9 mouse cellular contexts compared by ENCODE assay signal in genomic region chr10:69536372-69537075, GRCm38 (mm10).
A peak's percentile ranks its signal among the peaks of the same experiment; 100 is the strongest.
DNase-seq lines count a peak whose midpoint lies in the region; ATAC-seq and TF ChIP-seq lines count a peak whose summit lies in the region.
"Had no signal": no experiment of that assay in that cellular context is flagged by ENCODE, and none has a peak within 500 bp of the region (broad histone marks: within the 10 kb centered on the region; RNA-seq: fewer than 3 reads in every experiment).

No protein-coding gene starts in this region.

- H3K4me1 ChIP-seq in embryonic facial prominence, embryonic 11.5 days (ENCODE audit: control insufficient read depth, insufficient read depth, low read length) = no peaks in the 10 kb centered on the region
- H3K4me1 ChIP-seq in hindbrain, embryonic 10.5 days (replicated peaks) = peaks cover 54% of the 10 kb centered on the region
- peaks cover 48% of the 10 kb centered on the region for H3K4me1 ChIP-seq in neural tube, embryonic 13.5 days (replicated peaks)

- peak overlapping the region; percentile 49 for H3K4me3 ChIP-seq in left cerebral cortex, adult 2 months
- peak overlapping the region; percentile 31; the same call in 1 of the 2 replicates for H3K4me3 ChIP-seq in embryonic facial prominence, embryonic 11.5 days (ENCODE audit: low read depth, low read length)
- peak overlapping the region; percentile 52 for H3K4me3 ChIP-seq in hindbrain, embryonic 10.5 days
- peak overlapping the region; percentile 76 for H3K4me3 ChIP-seq in neural tube, embryonic 13.5 days

- no peak overlapping the region for H3K27ac ChIP-seq in left cerebral cortex, adult 2 months
- no peak overlapping the region for H3K27ac ChIP-seq in embryonic facial prominence, embryonic 11.5 days (replicated peaks; ENCODE audit: low read depth, low read length)
- peak overlapping the region; percentile 67; the same call in 1 of the 2 replicates for H3K27ac ChIP-seq in hindbrain, embryonic 10.5 days
- H3K27ac ChIP-seq in neural tube, embryonic 13.5 days (replicated peaks) = peak overlapping the region; percentile 98

- no peaks in the 10 kb centered on the region for H3K27me3 ChIP-seq in embryonic facial prominence, embryonic 11.5 days (ENCODE audit: control insufficient read depth, insufficient read depth, low read length)
- no peaks in the 10 kb centered on the region for H3K27me3 ChIP-seq in hindbrain, embryonic 10.5 days (ENCODE audit: insufficient read depth, poor library complexity, severe bottlenecking)
- no peaks in the 10 kb centered on the region for H3K27me3 ChIP-seq in neural tube, embryonic 13.5 days

- no peak for DNase-seq in left cerebral cortex, adult 2 months (ENCODE audit: extremely low spot score in 1 of 2, low spot score in 2 of 2)
- no peak for DNase-seq in left cerebral cortex, adult 8-10 months (ENCODE audit: low spot score in 2 of 2)
- DNase-seq in embryonic facial prominence, embryonic 11.5 days (ENCODE audit: low spot score) = peak; percentile 24
- DNase-seq in hindbrain, embryonic 10.5 days (ENCODE audit: low spot score) = no peak
- DNase-seq in embryo, embryonic 10 days (ENCODE audit: low spot score) = no peak
- DNase-seq in cerebellum, adult 11 months = no peak
- DNase-seq: cerebellum, adult 8-10 months; lung, postnatal 36 days had no signal

- H3K9me3 ChIP-seq in embryonic facial prominence, embryonic 11.5 days (replicated peaks; ENCODE audit: control insufficient read depth, low read length) = no peaks in the 10 kb centered on the region
- H3K9me3 ChIP-seq in hindbrain, embryonic 10.5 days = no peaks in the 10 kb centered on the region
- H3K9me3 ChIP-seq in neural tube, embryonic 13.5 days = no peaks in the 10 kb centered on the region

- H3K36me3 ChIP-seq in embryonic facial prominence, embryonic 11.5 days (replicated peaks; ENCODE audit: control insufficient read depth, insufficient read depth, low read depth, low read length) = no peaks in the 10 kb centered on the region; the same call in 1 of the 2 replicates
- H3K36me3 ChIP-seq in hindbrain, embryonic 10.5 days = no peaks in the 10 kb centered on the region
- H3K36me3 ChIP-seq in neural tube, embryonic 13.5 days = 0 out of 2 replicates have a peak, but pooled peaks cover 5% of the 10 kb centered on the region

- H3K4me2 ChIP-seq in embryonic facial prominence, embryonic 11.5 days (ENCODE audit: low read depth, low read length) = no peak overlapping the region
- H3K4me2 ChIP-seq in neural tube, embryonic 13.5 days = peak overlapping the region; percentile 79

- no peak for TF ChIP-seq CTCF in left cerebral cortex, adult 2 months (IDR thresholded peaks at IDR 0.05)

- intact Hi-C loops in left cerebral cortex, adult 2 months (cut with DNase I) = no loop called here

- no peak for ATAC-seq in embryonic facial prominence, embryonic 11.5 days (replicated peaks; ENCODE audit: insufficient number of reproducible peaks, low FRiP score, low TSS enrichment, low read depth)
- ATAC-seq in neural tube, embryonic 13.5 days (ENCODE audit: low read depth) = no peak

- H3K9ac ChIP-seq in embryonic facial prominence, embryonic 11.5 days (replicated peaks; ENCODE audit: low read length) = no peak overlapping the region
- H3K9ac ChIP-seq in neural tube, embryonic 13.5 days = peak overlapping the region; percentile 95

- 60% methylated on average over 9 of the region's 9 CpGs for WGBS in embryonic facial prominence, embryonic 11.5 days
- 68% methylated on average over 9 of the region's 9 CpGs for WGBS in hindbrain, embryonic 10.5 days
- WGBS in neural tube, embryonic 13.5 days = 56% methylated on average over 9 of the region's 9 CpGs

Comparison
In these comparisons a context has a peak if more than half of its experiments do, and no peak if none do; other contexts are left out.
1. H3K27ac ChIP-seq: peak in hindbrain, embryonic 10.5 days (single experiment) and neural tube, embryonic 13.5 days (single experiment); none in left cerebral cortex, adult 2 months (single experiment) and embryonic facial prominence, embryonic 11.5 days (single experiment).
2. Peak in every context shown above with its lines, with median percentiles within 50 percentile points of each other: H3K4me3 ChIP-seq.